Mouse (Mus musculus) naive thymus-derived CD4-positive, alpha-beta T cell, adult 5 months (primary cell): ENCODE results near the gene Nkap. TPM values are rescaled to one million over a fixed set of nuclear protein-coding genes. Genes with fewer than 3 reads are reported as not detected.

Experiments
- polyA plus RNA-seq: library from polyadenylated mRNA; unstranded; fragments of 100-300 nt; shearing (Covaris generic); gene quantifications from one replicate; pipeline ENCODE4 v1.2.1, GENCODE M21; 2017

The Nkap gene
- polyA plus RNA-seq, result 16.9 TPM

GRCm38 (mm10) chrX:37126671-37127358, at the start of gene Nkap:
Gene Nkap (plus strand): TSS chrX:37126795.

GRCm38 (mm10) chrX:37084927-37085660, 41.5 kb upstream of the Nkap start, which contains the start of gene Rpl39:
Gene Rpl39 (minus strand): TSS chrX:37085402.

GRCm38 (mm10) chrX:37110193-37110880, 16.3 kb upstream of the Nkap start, which contains the start of gene Upf3b:
Gene Upf3b (minus strand): TSS chrX:37110322.

GRCm38 (mm10) chrX:37168742-37169141, 42.1 kb downstream of the Nkap start, which contains the start of gene Akap14:
Gene Akap14 (minus strand): TSS chrX:37168842.

GRCm38 (mm10) chrX:37191105-37191743, 64.6 kb downstream of the Nkap start, which contains the start of the genes Ndufa1 and Rnf113a1:
Gene Ndufa1 (minus strand): TSS chrX:37191163.
Gene Rnf113a1 (plus strand): TSS chrX:37191245.

Other genes with a start within 250 kb of the Nkap start
- 2.9 TPM for gene Nkrf, start 223.9 kb upstream of the Nkap start, polyA plus RNA-seq
- gene Sept6, start 135.0 kb upstream of the Nkap start, polyA plus RNA-seq, result 141 TPM
- not detected for gene Sowahd, start 78.0 kb upstream of the Nkap start, polyA plus RNA-seq
- 514 TPM for gene Rpl39, start 41.4 kb upstream of the Nkap start, polyA plus RNA-seq
- gene Upf3b, start 16.5 kb upstream of the Nkap start, polyA plus RNA-seq, result 13.0 TPM
- not detected for gene Akap14, start 42.0 kb downstream of the Nkap start, polyA plus RNA-seq
- 154 TPM for gene Ndufa1, start 64.4 kb downstream of the Nkap start, polyA plus RNA-seq
- 6.5 TPM for gene Rnf113a1, start 64.5 kb downstream of the Nkap start, polyA plus RNA-seq
- not detected for gene Gm9, start 84.2 kb downstream of the Nkap start, polyA plus RNA-seq
- gene Rhox1, start 95.5 kb downstream of the Nkap start, polyA plus RNA-seq, result not detected
- gene Rhox2a, start 118.2 kb downstream of the Nkap start, polyA plus RNA-seq, result not detected
- gene Rhox3a, start 123.1 kb downstream of the Nkap start, polyA plus RNA-seq, result not detected
- 0.37 TPM for gene Rhox4a, start 138.5 kb downstream of the Nkap start, polyA plus RNA-seq